Mouse (Mus musculus): ENCODE measurements around the gene Cnnm2. TPM values are rescaled to one million over a fixed set of nuclear protein-coding genes. Genes with fewer than 3 reads are reported as not detected.
"Not testable (repeated sequence)": the region's sequence is repeated elsewhere in the genome, so short reads cannot be mapped to it uniquely, and the experiment has no call there.

Gene Cnnm2
- total and polyA plus RNA-seq, 3 experiments: 4.0 to 10.7 TPM; not detected in 1

DNA sequence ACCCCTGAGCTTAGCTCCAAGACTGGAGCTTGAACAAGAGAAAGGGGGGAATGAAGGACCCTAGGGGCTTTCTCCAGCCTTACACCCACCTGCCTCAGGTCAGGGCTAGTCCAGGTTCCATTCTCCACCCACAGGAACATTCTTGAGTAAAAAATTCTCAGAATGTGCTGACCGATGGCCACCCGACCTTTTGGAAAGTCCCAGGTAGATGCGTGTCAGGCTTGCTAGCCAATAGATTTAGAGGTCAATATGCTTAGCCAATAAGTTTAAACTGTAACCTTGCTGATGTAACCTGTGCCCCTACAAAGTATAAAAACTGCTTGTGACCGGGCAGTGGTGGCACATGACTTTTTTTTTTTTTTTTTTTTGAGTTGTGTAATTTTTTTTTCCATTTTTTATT is 5.2 kb upstream of the Cnnm2 start:
- Histone ChIP-seq H3K27ac (ENCODE audit: control insufficient read depth, low read depth, low read length) (no peak overlapping the region), H3K4me3 (ENCODE audit: control insufficient read depth in 1 of 2, insufficient read depth in 1 of 2, low read depth in 2 of 2, low read length in 2 of 2) (no peak overlapping the region), H3K36me3 (ENCODE audit: control insufficient read depth in 1 of 2, insufficient read depth in 2 of 2, low read length in 2 of 2) (no peaks in the 10 kb centered on the region), H3K9ac (ENCODE audit: control insufficient read depth, low read depth, low read length, poor library complexity, severe bottlenecking) (no peak overlapping the region), H3K4me1 (ENCODE audit: control insufficient read depth in 1 of 2, insufficient read depth in 2 of 2, low read length in 2 of 2) (no peaks in the 10 kb centered on the region), H3K9me3 (replicated peaks; ENCODE audit: insufficient read depth, low read length) (no peaks in the 10 kb centered on the region), H3K27me3 (ENCODE audit: control insufficient read depth in 1 of 2, insufficient read depth in 2 of 2, low read length in 2 of 2) (no peaks in the 10 kb centered on the region), H3K79me2 (ENCODE audit: control insufficient read depth, insufficient read depth, low read length, poor library complexity) (no peaks in the 10 kb centered on the region)
- no peak for TF ChIP-seq ETS1 (IDR thresholded peaks at IDR 0.05; ENCODE audit: low read depth, low read length)
- TF ChIP-seq GABPA (IDR thresholded peaks at IDR 0.05; ENCODE audit: low read depth, low read length): no peak
- no peak for TF ChIP-seq BHLHE40 (IDR thresholded peaks at IDR 0.05; ENCODE audit: borderline replicate concordance, low read depth, low read length)
- no peak for TF ChIP-seq SIN3A (IDR thresholded peaks at IDR 0.05; ENCODE audit: low read length)
- TF ChIP-seq USF1 (IDR thresholded peaks at IDR 0.05; ENCODE audit: low read depth, low read length): no peak
- no peak for TF ChIP-seq CHD1 (IDR thresholded peaks at IDR 0.05; ENCODE audit: low read depth, low read length)
- TF ChIP-seq CHD2 (IDR thresholded peaks at IDR 0.05; ENCODE audit: low read length): no peak
- TF ChIP-seq ZMIZ1 (IDR thresholded peaks at IDR 0.05; ENCODE audit: low read depth, low read length): no peak
- TF ChIP-seq UBTF (IDR thresholded peaks at IDR 0.05; ENCODE audit: borderline replicate concordance, insufficient read depth, low read depth, low read length): no peak
- TF ChIP-seq TCF12 (IDR thresholded peaks at IDR 0.05; ENCODE audit: low read depth, low read length): no peak
- no peak for TF ChIP-seq E2F4 (IDR thresholded peaks at IDR 0.05; ENCODE audit: borderline replicate concordance, low read depth, low read length)
- TF ChIP-seq USF2 (IDR thresholded peaks at IDR 0.05; ENCODE audit: borderline replicate concordance in 1 of 2, insufficient read depth in 1 of 2, low read depth in 1 of 2, low read length in 2 of 2): no peak
- TF ChIP-seq MYC (IDR thresholded peaks at IDR 0.05; ENCODE audit: low read depth, low read length): no peak
- TF ChIP-seq KAT2A (conservative IDR thresholded peaks at IDR 0.05; ENCODE audit: low read depth, low read length): no peak
- DNase-seq (ENCODE audit: low read depth, low spot score): no peak

DNA sequence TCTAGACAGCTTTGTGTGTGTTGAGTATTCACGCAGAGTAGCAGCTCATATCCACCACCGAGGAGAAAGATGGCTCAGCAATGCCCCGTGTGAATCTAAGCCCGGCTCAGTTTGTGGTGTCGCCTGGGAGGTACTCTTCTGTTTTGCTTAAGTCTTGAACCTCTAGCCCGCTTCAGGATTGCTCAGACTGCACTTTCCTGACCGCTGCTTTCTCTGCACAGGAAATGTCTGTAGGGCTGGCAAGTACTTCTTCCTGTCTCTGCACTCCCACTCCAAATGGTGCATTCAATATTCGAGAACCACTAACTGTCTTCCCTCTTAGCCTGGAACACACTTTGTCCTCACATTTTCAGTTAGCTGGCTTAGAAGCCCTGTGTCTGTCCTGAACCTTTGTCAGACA is 2.3 kb upstream of the Cnnm2 start:
- Histone ChIP-seq H3K27ac (ENCODE audit: control insufficient read depth, low read depth, low read length) (no peak overlapping the region), H3K27me3 (ENCODE audit: control insufficient read depth in 1 of 2, insufficient read depth in 2 of 2, low read length in 2 of 2) (peaks cover 2 to 8% of the 10 kb centered on the region in 2 experiments; a peak in 3 of 4 replicates)

DNA sequence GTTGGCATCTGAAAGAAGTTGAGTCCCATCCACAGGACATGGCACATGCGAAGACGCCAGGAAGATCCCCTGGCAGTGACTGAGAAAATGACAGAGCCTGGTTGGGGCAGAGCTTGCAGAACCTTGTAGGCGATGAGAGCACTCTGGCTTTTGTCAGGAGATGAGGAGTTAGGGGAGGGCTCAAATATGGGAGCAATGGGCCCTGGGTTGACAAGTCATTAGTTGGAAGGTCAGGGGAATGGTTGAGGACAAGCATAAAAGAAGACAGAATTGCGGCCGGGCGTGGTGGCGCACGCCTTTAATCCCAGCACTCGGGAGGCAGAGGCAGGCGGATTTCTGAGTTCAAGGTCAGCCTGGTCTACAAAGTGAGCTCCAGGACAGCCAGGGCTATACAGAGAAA is 1.5 kb upstream of the Cnnm2 start:
- not testable (repeated sequence) for H3K27ac ChIP-seq (ENCODE audit: control insufficient read depth, low read depth, low read length)
- H3K27me3 ChIP-seq (ENCODE audit: control insufficient read depth in 1 of 2, insufficient read depth in 2 of 2, low read length in 2 of 2): peaks cover 2 to 12% of the 10 kb centered on the region in 2 experiments; a peak in 3 of 4 replicates

More for the DNA sequence above, 2.3 kb upstream of the Cnnm2 start:
- H3K79me2 ChIP-seq (ENCODE audit: control insufficient read depth, insufficient read depth, low read length, poor library complexity): no peaks in the 10 kb centered on the region; the same call in 1 of the 2 replicates
- H3K36me3 ChIP-seq (ENCODE audit: control insufficient read depth in 1 of 2, insufficient read depth in 2 of 2, low read length in 2 of 2): peaks cover 0 to 9% of the 10 kb centered on the region in 2 experiments; a peak in 2 of 4 replicates
- H3K9ac ChIP-seq (ENCODE audit: control insufficient read depth, low read depth, low read length, poor library complexity, severe bottlenecking): no peak overlapping the region
- TF ChIP-seq ETS1 (IDR thresholded peaks at IDR 0.05; ENCODE audit: low read depth, low read length) (no peak), CHD2 (IDR thresholded peaks at IDR 0.05; ENCODE audit: low read length) (no peak), UBTF (IDR thresholded peaks at IDR 0.05; ENCODE audit: borderline replicate concordance, insufficient read depth, low read depth, low read length) (no peak), POLR2AphosphoS2 (IDR thresholded peaks at IDR 0.05; ENCODE audit: low read length) (no peak), BHLHE40 (IDR thresholded peaks at IDR 0.05; ENCODE audit: borderline replicate concordance, low read depth, low read length) (no peak), MAFK (IDR thresholded peaks at IDR 0.05; ENCODE audit: borderline replicate concordance, low read depth, low read length) (no peak), TBP (IDR thresholded peaks at IDR 0.05; ENCODE audit: low read depth, low read length) (no peak), E2F4 (IDR thresholded peaks at IDR 0.05; ENCODE audit: borderline replicate concordance, low read depth, low read length) (no peak), TAL1 (IDR thresholded peaks at IDR 0.05; ENCODE audit: low read length) (no peak), ELF1 (IDR thresholded peaks at IDR 0.05; ENCODE audit: low read depth, low read length) (no peak)
- no peak overlapping the region for H3K4me3 ChIP-seq (ENCODE audit: control insufficient read depth in 1 of 2, insufficient read depth in 1 of 2, low read depth in 2 of 2, low read length in 2 of 2)
- no peak for DNase-seq (ENCODE audit: low read depth, low spot score)
- H3K9me3 ChIP-seq (replicated peaks; ENCODE audit: insufficient read depth, low read length): no peaks in the 10 kb centered on the region
- H3K4me1 ChIP-seq (ENCODE audit: control insufficient read depth in 1 of 2, insufficient read depth in 2 of 2, low read length in 2 of 2): peaks cover 6 to 8% of the 10 kb centered on the region in 2 experiments

More for the DNA sequence above, 1.5 kb upstream of the Cnnm2 start:
- H3K4me3 ChIP-seq (ENCODE audit: control insufficient read depth in 1 of 2, insufficient read depth in 1 of 2, low read depth in 2 of 2, low read length in 2 of 2); H3K79me2 ChIP-seq (ENCODE audit: control insufficient read depth, insufficient read depth, low read length, poor library complexity); H3K9ac ChIP-seq (ENCODE audit: control insufficient read depth, low read depth, low read length, poor library complexity, severe bottlenecking); DNase-seq (ENCODE audit: low read depth, low spot score); H3K9me3 ChIP-seq (replicated peaks; ENCODE audit: insufficient read depth, low read length): not testable (repeated sequence)
- H3K36me3 ChIP-seq (ENCODE audit: control insufficient read depth in 1 of 2, insufficient read depth in 2 of 2, low read length in 2 of 2): peaks cover 0 to 16% of the 10 kb centered on the region in 2 experiments; a peak in 2 of 4 replicates
- peaks cover 12 to 16% of the 10 kb centered on the region in 2 experiments for H3K4me1 ChIP-seq (ENCODE audit: control insufficient read depth in 1 of 2, insufficient read depth in 2 of 2, low read length in 2 of 2)
